Mouse (Mus musculus): ENCODE measurements at regions not wholly inside any gene's neighbourhood (a gene's known extent, or its start where the extent isn't known, plus 50 kb on each side); places are given as distances from the start of the nearest gene placed in this dataset.

DNA sequence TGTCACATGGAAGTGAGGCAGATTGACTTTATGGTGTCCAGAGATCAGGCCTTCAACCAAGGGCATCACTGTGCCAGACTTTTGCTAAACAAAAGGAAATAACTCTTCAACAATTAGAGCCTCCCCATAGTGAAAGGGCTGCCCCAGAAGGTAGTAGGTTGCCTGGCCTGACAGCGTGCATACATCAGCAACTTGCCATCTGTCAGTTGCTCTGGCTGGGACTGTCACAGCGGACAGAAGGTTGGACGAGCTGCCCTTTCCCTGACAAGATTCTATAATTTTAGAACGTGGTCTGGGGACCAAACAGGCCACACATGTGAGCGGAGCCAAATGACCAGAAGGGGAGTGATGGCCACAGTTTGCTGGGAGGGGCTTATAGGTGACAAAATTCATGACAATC, 119.7 kb upstream of the Rpl38 start:
- no peak for DNase-seq (ENCODE audit: low spot score)

DNA sequence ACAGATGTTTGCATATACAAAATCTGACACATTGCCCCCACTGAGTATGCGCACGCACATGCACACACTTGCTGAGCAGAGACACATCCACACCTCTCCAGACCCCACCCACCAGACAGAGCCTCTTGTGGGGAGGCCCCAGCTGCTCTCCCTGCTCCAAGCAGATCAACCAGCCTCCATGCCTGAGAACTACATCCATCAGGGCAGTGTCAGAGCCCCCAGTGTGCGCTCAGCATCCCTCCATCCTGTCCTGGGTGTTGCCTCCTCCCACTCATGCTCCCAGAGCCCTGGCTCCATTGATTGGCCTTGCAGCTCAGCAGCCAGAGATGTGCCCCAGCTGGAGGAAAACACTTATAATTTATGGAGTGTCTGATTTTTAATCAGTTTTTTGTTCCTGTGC, 124.1 kb upstream of the Rpl38 start:
- no peak for DNase-seq (ENCODE audit: low spot score)

DNA sequence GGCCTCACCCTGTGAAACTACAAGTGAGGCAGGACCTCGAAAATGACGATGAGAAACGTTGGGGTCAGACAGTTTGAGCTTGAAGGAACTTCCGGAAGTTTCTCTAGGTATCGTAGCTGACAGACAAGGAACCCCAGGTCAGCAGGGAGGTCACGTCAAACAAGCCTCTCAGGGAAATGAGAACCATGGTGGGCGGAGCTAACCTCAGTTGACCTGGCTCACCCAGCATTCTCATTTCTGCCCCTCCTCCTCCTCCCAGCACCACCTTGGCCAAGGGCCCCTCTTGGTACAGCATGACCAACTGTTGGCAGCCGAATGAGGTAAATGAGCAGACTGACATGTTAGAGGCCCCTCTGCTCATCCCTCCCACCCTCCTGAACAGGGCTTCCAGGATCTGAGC, 126.2 kb upstream of the Rpl38 start:
- DNase-seq (ENCODE audit: low spot score): no peak

DNA sequence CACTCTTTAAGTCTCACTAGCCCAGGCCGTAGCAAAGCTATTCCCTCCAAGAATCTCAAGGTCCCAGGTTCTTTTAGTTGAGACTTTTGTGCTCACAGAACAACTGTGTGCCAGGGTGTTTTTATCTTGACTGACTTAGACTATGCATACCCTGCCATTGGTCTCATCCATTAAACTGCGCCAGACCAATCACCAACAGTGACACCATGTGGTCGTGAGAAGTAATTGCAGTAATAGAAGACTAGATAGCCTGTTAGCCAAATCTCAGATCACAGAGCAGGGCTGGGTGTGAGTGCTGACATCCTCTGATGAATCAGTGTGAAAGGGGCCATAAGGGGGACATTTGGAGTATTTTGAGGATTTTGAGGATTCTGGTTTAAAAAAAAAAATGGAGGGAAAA, 127.8 kb upstream of the Rpl38 start:
- no peak for DNase-seq (ENCODE audit: low spot score)

DNA sequence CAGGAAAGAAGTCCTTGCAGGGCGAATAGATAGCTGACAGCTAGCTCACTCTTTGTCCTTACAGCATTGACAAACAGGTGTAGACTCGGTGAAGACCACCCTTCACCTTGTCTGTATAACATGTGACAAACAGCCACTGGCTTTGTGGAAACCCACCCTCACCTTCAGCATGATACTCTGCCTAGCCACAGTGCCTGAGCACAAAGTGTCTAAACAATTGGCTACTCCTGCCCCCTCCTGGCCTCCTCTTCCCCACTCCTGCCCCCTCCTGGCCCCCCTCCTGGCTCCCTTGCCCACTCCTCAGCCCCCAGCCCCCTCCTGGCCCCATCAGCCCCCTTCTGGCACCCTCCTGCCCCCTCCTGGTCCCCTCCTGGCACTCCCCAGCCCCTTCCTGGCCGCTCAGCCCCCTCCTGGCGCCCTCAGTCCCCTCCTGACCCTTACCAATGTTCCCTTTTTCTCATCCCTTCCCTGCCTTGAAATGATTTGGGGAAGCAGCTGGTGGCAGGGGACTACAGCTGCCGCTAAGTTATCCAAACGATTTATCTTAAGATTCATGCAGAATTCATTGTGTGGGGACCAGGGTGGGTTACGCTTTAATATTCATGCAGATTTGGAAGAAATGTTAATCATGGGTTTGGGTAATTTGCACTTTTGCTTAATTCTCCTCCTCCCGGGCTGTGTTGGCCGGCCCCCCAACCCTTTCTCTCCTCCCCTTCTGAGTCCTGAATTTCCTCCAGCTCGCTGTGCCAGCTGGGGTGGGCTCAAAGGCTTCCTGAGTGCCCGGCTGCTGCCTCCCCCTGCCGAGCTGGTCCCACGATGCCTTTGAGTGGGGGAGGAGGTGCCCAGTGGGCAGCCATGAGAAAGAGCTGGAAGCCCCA, 131.5 kb upstream of the Rpl38 start:
- DNase-seq (ENCODE audit: low spot score): no peak

DNA sequence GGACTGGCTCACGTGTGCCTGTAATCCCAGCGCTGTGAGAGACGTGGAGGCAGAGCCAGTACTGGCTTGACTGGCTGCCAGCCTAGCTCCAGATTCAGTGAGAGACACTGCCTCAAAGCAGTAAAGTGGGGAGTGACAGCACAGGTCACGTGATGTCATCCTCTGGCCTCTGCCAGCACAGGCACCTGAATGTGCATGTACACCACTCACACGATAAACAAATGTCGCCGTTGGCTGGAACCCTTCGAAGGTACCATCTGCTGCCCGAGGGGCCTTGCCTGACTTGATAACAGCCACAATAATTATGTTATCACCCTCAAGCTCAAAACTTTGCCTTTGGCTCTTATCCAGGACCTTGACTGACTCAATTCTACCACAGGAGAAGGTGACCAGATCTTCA, 132.4 kb upstream of the Rpl38 start:
- no peak for DNase-seq (ENCODE audit: low spot score)

DNA sequence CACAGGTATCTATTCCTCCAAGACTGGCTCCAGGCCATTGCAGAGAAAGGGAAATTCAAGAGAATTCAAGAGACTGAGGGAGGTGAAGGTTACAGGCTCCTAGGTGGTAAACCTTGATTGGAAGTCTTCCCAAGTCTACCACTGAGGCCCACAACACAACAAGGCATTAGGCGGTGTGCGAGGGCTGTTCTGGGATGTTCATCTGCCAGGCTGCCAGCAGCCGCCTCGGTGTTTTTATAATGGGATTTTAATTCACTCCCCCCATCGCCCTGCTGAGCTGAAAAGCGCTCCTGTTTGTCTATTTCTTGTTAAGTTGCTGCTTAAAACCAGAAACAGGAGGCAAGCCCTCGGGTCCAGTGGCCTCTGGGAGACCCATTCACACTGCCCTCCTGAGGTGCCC, 133.9 kb upstream of the Rpl38 start:
- DNase-seq (ENCODE audit: low spot score): no peak

DNA sequence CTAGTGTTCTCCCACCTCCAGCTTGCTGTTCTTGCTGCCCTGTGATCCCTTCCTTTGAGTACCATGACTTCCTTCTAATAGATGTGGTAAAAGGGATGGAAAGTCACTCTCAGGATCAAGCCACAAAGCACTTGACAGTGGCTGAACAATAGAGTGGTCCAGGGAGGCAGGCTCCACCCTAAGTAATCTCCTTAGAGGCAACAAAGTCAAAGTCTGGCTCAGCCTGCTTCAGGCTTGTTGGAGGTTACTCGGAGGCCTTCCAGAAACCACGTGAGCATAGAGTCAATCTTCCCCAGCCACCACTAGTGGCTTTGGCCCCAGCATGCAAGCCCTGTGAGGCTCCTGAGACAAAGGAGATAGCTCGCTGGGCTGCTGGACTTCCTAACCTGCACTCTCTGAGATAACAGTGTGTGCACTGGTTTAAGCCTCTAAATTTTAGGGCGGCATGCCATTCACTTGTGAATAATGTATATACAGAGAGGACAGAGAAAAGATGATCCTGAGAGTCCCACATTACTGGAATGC, 137.0 kb upstream of the Rpl38 start:
- no peak for DNase-seq (ENCODE audit: low spot score)

DNA sequence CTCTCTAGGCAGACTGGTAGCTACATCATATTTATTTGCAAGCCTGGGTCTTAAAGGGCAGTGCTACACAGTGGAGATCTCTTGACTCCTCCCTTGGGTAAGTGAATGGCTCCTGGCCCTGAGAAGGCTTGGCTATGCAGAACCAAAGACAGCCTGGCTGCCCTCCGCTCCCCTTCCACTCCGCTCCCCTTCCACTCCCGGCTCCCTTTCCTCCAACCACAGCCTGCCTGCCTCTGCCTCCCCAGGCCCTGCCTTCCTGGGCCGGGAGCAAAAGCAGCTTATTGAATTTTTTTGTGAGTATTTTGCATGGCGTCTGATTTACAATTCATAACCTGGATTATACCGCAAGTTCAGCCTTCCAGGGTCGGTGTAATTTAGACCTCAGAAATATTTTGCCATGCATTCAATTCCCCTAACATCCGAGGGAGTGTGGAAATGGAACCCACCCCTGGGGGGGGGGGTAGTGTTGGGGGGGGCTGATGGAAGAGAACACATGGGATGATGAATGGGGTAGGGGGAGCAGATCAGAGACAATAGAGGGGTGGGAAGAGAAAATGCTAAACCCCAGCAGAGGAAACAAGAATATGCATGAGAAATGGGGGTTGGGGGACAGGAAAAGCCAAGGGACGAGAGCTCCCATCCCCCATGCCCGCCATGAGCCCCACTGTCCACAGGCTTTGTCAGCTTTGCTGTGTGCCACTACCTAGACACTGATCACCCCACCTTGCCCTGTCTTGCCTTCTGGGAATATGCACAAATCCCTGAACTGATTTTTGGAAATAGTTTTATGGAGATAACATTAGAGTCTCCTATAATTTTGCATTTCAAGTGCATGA, 139.2 kb upstream of the Rpl38 start:
- DNase-seq (ENCODE audit: low spot score): no peak

DNA sequence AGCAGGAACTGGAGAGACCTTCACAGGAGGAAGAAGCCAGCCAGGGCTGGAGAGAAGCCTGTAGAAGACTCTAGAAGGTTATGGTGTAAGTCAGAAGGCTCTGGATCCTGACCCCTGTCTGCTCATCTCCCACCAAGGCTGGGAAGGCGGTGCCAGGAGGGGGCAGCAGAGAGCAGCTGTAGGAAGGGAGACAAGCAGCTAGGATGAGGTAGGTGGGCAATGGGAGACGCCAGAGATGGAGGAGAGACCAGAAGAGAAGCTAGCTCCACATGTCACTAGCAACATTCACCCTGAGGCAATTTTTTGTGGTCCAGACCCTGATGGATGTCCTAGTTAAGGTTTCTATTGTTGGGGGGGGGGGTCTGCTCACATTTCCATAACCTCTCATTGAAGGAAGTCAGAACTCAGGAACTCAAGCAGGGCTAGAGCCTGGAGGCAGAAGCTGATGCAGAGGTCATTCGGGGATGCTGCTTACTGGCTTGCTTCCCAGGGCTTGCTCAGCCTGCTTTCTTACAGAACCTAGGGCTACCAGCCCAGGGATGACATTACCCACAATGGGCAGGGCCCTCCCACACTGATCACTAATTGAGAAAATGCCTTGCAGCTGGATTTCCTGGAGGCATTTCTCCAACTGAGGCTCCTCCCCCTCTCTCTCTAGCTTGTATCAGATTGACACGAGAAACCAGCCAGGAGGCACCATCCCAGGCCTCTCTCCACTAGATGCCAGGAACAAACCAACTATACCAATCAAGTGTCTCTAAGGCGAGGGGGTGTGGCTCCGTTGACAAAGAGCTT, 144.7 kb upstream of the Rpl38 start:
- DNase-seq (ENCODE audit: low spot score): peak; percentile 25

DNA sequence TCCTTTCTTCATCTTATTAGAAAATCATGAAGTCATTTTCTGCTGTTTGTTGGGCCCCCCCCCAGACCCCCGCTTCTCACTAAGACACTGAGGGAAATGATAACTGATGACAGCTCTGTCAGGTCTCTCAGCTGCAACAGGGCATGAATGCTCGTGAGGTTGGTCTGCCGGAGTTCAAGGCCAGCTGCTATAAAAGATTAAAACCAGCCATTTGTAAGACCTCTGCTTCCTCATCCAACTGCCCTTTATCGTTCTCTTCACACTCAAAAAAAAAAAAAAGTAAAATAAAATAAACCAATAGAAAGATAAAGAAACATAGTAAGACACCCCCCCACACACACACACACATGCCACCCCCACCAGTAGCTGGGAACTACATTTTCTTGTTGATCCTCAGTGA, 153.0 kb upstream of the Rpl38 start:
- DNase-seq (ENCODE audit: low spot score): no peak

DNA sequence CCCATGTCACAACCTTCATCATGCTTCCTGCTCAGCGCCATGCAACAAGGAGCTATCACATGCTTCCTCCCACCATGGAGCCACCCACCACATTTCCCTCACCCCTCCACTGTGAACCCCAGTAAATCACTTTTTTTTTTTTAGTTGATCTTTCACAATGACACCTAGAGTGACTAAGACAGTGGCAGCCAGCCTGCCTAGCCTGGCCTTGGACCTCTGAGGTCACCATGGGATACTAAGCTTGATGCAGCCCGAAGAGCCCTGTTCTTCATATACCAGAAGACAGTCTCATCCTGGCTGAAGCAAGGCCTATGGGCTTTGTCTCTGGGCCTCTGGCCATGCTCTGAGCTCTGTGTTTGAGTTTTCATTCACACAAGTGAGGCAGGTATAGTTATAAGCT, 154.2 kb upstream of the Rpl38 start:
- no peak for DNase-seq (ENCODE audit: low spot score)

DNA sequence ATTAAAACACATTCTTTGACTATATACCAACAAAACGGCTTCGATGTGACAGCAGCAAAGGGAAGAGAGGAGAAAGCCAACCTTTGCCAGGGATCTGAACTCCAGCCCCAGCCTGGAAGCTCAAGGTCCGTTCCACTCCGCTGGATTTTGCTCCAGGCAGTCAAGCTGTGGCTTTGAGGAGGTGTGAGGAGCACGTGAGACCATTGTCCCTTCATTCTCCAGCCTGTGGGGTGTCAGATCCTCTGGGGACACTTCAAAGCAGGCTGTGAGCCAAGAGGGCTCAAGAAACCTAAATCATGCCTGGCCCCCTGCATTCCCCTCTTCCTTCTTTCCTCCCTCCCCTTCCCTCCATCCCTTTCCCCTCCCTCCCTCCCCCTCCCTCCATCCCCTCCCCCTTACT, 154.9 kb upstream of the Rpl38 start:
- DNase-seq (ENCODE audit: low spot score): no peak

DNA sequence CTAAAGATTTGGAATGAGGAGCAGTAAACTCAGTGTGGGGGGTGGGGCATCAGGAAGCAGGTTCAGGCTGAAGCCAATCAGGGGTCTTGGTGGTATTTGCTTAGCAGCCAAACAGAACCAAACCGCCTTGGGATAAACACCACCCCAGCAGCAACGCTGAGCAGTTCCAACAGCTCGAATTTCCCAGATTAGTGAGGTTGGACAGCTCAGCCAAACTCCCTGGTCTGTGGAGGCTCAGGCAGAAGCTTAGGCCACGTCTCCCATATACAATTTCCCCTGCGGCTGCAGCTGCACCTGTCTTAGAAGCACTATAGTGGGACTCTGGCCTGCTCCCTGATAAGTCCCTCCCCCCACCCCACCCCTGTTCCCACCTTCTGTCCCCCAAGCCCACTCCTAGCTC, 156.3 kb upstream of the Rpl38 start:
- no peak for DNase-seq (ENCODE audit: low spot score)

DNA sequence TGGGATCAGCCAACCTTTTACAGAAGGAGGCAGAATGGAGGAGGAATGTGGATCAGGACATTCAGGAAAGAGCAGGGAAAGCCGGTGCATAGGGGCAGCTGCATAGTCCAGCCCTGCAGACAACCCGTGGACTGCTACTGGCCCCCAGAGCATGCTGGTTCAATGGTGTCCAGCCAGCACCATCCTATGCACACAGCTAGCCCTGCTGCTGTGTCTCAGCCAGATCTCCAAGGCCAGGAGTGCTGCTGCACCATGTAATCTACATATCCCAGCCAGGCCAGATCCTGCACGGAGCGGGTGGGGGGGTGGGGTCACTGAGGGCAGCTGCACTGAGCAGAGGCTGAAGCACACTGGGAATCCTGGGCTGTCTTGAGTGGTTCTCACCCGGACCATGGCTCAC, 165.8 kb upstream of the Rpl38 start:
- DNase-seq (ENCODE audit: low spot score): no peak

DNA sequence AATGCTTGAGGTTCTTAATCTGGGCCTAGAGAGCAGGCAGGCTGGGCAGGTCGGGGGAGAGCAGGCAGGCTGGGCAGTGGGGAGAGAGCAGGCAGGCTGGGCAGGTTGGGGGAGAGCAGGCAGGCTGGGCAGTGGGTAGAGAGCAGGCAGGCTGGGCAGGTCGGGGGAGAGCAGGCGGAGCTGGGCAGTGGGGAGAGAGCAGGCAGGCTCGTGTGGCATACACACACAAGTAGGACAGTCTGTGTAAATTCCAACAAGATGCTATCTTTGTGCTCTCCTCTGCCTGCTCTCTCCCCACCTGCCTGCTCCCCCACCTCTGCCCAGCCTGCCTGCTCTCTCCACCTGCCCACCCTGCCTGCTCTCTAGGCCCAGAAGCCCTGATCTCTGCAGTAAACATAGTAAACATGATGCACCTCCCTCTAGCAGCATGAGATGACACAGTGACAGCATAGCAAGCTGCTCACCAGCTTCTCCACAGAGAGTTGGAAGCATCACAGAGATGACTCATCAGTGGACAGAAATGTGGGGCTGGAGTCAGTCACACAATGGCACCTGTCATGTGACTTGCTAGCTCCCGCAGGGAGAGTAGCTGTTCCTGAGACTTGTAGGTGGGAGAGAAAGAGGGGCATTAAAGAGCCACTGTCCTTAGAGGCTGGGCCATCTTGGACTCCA, 166.3 kb upstream of the Rpl38 start:
- no peak for DNase-seq (ENCODE audit: low spot score)

DNA sequence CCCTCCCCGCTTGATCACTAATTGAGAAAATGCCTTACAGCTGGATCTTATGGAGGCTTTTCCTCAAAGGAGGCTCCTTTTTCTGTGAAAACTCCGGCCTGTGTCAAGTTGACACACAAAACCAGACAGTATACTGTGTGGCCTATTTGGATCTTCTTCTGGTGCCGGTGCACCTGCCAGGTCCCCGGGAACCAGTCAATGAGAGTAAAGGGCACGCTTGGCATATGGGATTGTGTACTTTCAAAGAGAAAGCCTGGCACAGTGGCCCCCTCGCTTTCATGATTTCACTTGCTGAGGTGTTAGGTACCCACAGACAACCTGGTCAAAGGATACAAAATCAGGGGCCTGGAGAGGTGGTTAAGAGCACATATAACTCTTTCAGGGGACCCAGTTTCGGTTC, 167.9 kb upstream of the Rpl38 start:
- DNase-seq (ENCODE audit: low spot score): no peak

DNA sequence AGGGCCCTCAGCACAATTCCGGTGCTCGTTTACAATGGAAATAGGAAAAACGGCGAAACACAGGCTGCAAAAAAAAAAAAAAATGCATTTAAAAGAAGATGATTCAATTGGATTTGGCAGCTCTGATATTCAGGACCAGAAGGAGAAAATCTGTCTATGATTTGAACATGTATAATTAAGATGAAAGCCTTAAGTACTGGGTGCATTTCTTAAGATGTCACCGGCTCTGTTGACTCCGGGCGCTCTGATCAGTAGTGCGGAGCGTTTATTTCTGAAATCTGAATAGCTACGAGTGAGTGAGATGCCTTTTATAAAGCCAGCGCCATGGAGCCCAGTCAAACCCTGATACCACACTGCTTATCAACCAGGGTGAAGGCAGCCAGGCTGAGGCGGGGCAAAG, 168.7 kb upstream of the Rpl38 start:
- no peak for DNase-seq (ENCODE audit: low spot score)

DNA sequence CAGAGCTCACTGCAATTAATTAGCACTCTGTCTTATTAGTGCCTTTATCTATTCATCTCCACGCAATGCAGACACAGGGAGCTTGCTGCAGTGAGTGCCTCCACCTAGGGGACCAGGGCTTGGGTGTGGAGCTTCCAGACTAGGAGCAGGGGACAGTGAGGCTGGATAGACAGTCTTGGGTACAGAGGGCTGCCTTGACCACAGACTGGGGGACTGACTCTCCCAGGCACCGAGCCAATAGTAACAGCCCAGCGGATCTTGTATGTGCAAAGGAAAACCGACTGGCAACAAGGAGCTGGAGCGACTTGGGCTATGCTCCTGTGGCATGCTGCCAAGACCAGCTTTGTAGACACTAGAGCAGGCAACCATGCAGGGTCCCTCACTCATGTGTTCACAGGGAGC, 172.8 kb upstream of the Rpl38 start:
- DNase-seq (ENCODE audit: low spot score): no peak

DNA sequence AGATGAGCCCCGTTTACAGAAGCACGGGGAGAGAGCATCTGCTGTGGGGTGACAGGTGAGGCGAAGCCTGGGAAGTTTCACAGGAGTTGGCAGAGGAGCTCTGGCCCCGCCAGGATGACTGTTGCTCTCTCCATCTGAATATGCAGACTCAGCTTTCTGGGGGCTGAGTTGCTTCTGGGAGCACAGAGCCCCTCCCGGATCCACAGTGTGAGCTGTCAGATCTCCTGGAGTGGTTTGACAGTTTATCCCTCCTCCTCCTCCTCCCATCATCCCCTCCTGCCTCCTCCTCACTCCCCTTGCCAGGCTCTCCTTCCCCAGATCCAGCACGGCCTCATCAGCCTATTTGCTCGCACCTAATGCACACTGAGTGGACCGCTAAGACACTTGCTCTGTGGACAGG, 181.9 kb upstream of the Rpl38 start:
- no peak for DNase-seq (ENCODE audit: low spot score)

DNA sequence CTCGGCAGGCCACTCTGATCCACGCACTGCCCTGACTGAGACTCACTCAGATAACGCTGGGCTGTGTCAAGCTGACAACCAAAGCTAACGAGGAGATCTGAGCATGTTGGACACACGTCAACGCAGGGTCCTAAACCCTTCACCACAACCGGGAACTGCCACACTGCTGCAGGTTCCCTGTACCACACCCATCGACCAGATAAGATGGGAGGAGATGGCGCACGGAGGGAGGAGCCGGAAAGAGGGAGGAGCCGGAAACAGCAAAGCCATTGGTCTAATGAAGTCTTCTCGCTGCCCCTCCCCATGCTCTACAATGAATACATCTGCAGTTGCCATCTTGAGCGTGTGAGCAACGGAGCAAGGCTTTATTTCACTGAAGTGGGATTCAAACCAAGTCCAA, 182.9 kb upstream of the Rpl38 start:
- peak; percentile 48 for DNase-seq (ENCODE audit: low spot score)

DNA sequence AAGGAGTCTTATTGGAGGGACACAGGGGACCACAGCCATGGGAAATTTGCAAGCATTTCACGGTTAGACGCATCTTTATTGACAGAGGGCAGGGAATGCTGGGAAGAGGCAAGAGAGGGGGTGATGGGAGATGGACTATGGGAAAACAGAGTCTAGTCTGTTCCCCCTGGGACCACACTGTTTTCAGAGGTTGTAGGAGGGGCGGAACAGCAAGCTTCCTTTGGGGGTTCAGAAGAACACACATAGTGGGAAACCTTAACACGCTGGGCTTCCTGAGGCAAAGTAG, 183.7 kb upstream of the Rpl38 start:
- no peak for DNase-seq (ENCODE audit: low spot score)
